18 mouse cellular contexts compared by ENCODE assay signal in the genomic region with DNA sequence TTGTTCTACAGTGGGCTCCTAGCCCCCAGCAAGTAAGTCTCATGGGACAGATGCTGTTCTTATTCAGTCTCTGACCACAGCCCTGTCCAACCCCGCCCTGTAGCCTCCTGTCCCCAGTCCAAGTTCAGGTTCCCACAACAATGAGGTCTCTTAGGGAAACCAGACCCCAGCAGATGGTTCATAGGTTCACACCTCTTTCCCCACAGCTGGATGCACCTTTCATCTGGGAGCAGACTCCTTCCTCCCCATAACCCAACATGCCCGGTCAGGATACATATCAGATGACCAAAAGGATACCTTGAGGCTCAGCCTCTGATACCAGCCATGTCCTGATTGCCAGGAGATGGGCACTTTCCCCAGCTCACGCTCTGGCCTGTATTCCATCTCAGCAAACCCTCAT. TPM values are rescaled to one million over a fixed set of nuclear protein-coding genes. Genes with fewer than 3 reads are reported as not detected.
A peak's percentile ranks its signal among the peaks of the same experiment; 100 is the strongest.
DNase-seq lines count a peak whose midpoint lies in the region; ATAC-seq lines count a peak whose summit lies in the region.
"Had no signal": no experiment of that assay in that cellular context is flagged by ENCODE, and none has a peak within 500 bp of the region (broad histone marks: within the 10 kb centered on the region; RNA-seq: fewer than 3 reads in every experiment).

No protein-coding gene starts in this region.

- H3K4me2 ChIP-seq in embryonic facial prominence, embryonic 13.5 days: peak overlapping the region; percentile 83
- H3K4me2 ChIP-seq in heart, embryonic 15.5 days: peak overlapping the region; percentile 84
- peak overlapping the region; percentile 80 for H3K4me2 ChIP-seq in lung, embryonic 16.5 days (ENCODE audit: low read depth, low read length)
- H3K4me2 ChIP-seq in stomach, embryonic 14.5 days (replicated peaks; ENCODE audit: low read depth, low read length): peak overlapping the region; percentile 70
- H3K4me2 ChIP-seq: forebrain, embryonic 15.5 days; midbrain, embryonic 11.5 days had no signal

- no peak overlapping the region for H3K27ac ChIP-seq in embryonic facial prominence, embryonic 13.5 days
- H3K27ac ChIP-seq in embryonic facial prominence, embryonic 10.5 days (replicated peaks): no peak overlapping the region
- H3K27ac ChIP-seq in heart, embryonic 15.5 days: peak overlapping the region; percentile 80; the same call in 1 of the 2 replicates
- H3K27ac ChIP-seq in lung, embryonic 16.5 days (ENCODE audit: low read length): peak overlapping the region; percentile 18
- H3K27ac ChIP-seq in stomach, embryonic 14.5 days (ENCODE audit: low read length): no peak overlapping the region
- H3K27ac ChIP-seq: forebrain, embryonic 15.5 days had no signal

- H3K4me3 ChIP-seq in embryonic facial prominence, embryonic 13.5 days: peak overlapping the region; percentile 54
- no peak overlapping the region for H3K4me3 ChIP-seq in embryonic facial prominence, embryonic 10.5 days
- H3K4me3 ChIP-seq in heart, embryonic 15.5 days: peak overlapping the region; percentile 57
- peak overlapping the region; percentile 66 for H3K4me3 ChIP-seq in lung, embryonic 16.5 days (ENCODE audit: low read length)
- no peak overlapping the region; the same call in 1 of the 2 replicates for H3K4me3 ChIP-seq in stomach, embryonic 14.5 days (ENCODE audit: low read depth, low read length)
- H3K4me3 ChIP-seq: erythroblast, embryonic 14.5 days; forebrain, embryonic 15.5 days had no signal

- 78% methylated on average over 3 of the region's 3 CpGs for WGBS in embryonic facial prominence, embryonic 13.5 days
- 86% methylated on average over 3 of the region's 3 CpGs for WGBS in embryonic facial prominence, embryonic 10.5 days
- 67% methylated on average over 3 of the region's 3 CpGs for WGBS in heart, embryonic 15.5 days
- 77% methylated on average over 3 of the region's 3 CpGs for WGBS in lung, embryonic 16.5 days
- 74% methylated on average over 3 of the region's 3 CpGs for WGBS in stomach, embryonic 14.5 days

- no peaks in the 10 kb centered on the region for H3K36me3 ChIP-seq in embryonic facial prominence, embryonic 13.5 days
- H3K36me3 ChIP-seq in embryonic facial prominence, embryonic 10.5 days (replicated peaks): no peaks in the 10 kb centered on the region
- no peaks in the 10 kb centered on the region for H3K36me3 ChIP-seq in heart, embryonic 15.5 days
- no peaks in the 10 kb centered on the region for H3K36me3 ChIP-seq in lung, embryonic 16.5 days (ENCODE audit: control insufficient read depth, insufficient read depth, low read length)
- no peaks in the 10 kb centered on the region for H3K36me3 ChIP-seq in stomach, embryonic 14.5 days (ENCODE audit: control insufficient read depth, insufficient read depth, low read length)
- H3K36me3 ChIP-seq: forebrain, embryonic 15.5 days had no signal

- peaks cover 77% of the 10 kb centered on the region for H3K4me1 ChIP-seq in embryonic facial prominence, embryonic 13.5 days
- peaks cover 40% of the 10 kb centered on the region for H3K4me1 ChIP-seq in embryonic facial prominence, embryonic 10.5 days
- peaks cover 31% of the 10 kb centered on the region for H3K4me1 ChIP-seq in heart, embryonic 15.5 days (replicated peaks)
- H3K4me1 ChIP-seq in lung, embryonic 16.5 days (replicated peaks; ENCODE audit: control insufficient read depth, insufficient read depth, low read length): peaks cover 44% of the 10 kb centered on the region
- peaks cover 22% of the 10 kb centered on the region for H3K4me1 ChIP-seq in stomach, embryonic 14.5 days (ENCODE audit: control insufficient read depth, insufficient read depth, low read length)

- peaks cover 5% of the 10 kb centered on the region; the same call in 1 of the 2 replicates for H3K27me3 ChIP-seq in embryonic facial prominence, embryonic 13.5 days
- H3K27me3 ChIP-seq in embryonic facial prominence, embryonic 10.5 days (replicated peaks; ENCODE audit: low read depth, poor library complexity, severe bottlenecking): peaks cover 75% of the 10 kb centered on the region
- H3K27me3 ChIP-seq in heart, embryonic 15.5 days: peaks cover 18% of the 10 kb centered on the region
- no peaks in the 10 kb centered on the region for H3K27me3 ChIP-seq in lung, embryonic 16.5 days (ENCODE audit: control insufficient read depth, insufficient read depth, low read depth, low read length)
- H3K27me3 ChIP-seq in stomach, embryonic 14.5 days (ENCODE audit: control insufficient read depth, insufficient read depth, low read length): no peaks in the 10 kb centered on the region
- H3K27me3 ChIP-seq: forebrain, embryonic 15.5 days had no signal

- no peaks in the 10 kb centered on the region for H3K9me3 ChIP-seq in embryonic facial prominence, embryonic 13.5 days
- no peaks in the 10 kb centered on the region for H3K9me3 ChIP-seq in embryonic facial prominence, embryonic 10.5 days
- no peaks in the 10 kb centered on the region for H3K9me3 ChIP-seq in heart, embryonic 15.5 days (replicated peaks)
- H3K9me3 ChIP-seq in lung, embryonic 16.5 days (ENCODE audit: control insufficient read depth, low read length): no peaks in the 10 kb centered on the region
- no peaks in the 10 kb centered on the region for H3K9me3 ChIP-seq in stomach, embryonic 14.5 days (ENCODE audit: control insufficient read depth, low read depth, low read length)
- H3K9me3 ChIP-seq: forebrain, embryonic 15.5 days had no signal

- no peak for ATAC-seq in embryonic facial prominence, embryonic 13.5 days (ENCODE audit: insufficient number of reproducible peaks, insufficient read depth, low FRiP score, low TSS enrichment, low read depth)
- no peak for ATAC-seq in heart, embryonic 15.5 days (replicated peaks; ENCODE audit: insufficient number of reproducible peaks, insufficient read depth, low FRiP score, low read depth)
- no peak for ATAC-seq in lung, embryonic 16.5 days (ENCODE audit: low read depth)
- no peak for ATAC-seq in stomach, embryonic 14.5 days (ENCODE audit: insufficient number of reproducible peaks, insufficient read depth, low FRiP score, low read depth)
- ATAC-seq: inflammation-experienced regulatory T-cells, adult 6 months had no signal

- no peak for DNase-seq in embryonic facial prominence, embryonic 10.5 days (ENCODE audit: low spot score)
- DNase-seq in heart, adult 9 months (ENCODE audit: low spot score in 2 of 2): no peak
- no peak for DNase-seq in lung, postnatal 36 days
- no peak for DNase-seq in left cerebral cortex, adult 9 months (ENCODE audit: low spot score in 2 of 2)
- DNase-seq: adrenal gland, postnatal 36 days; cerebellum, adult 9-11 months; liver; lung, adult 18-20 months; retina, postnatal 1 day; thymus, postnatal 4 days had no signal

- 0 out of 2 replicates have a peak overlapping the region, but pooled peaks have one; percentile 27 for H3K9ac ChIP-seq in embryonic facial prominence, embryonic 13.5 days
- H3K9ac ChIP-seq in heart, embryonic 15.5 days: 0 out of 2 replicates have a peak overlapping the region, but pooled peaks have one; percentile 17
- peak overlapping the region; percentile 77 for H3K9ac ChIP-seq in lung, embryonic 16.5 days (ENCODE audit: low read length)
- H3K9ac ChIP-seq in stomach, embryonic 14.5 days (replicated peaks; ENCODE audit: low read depth, low read length): no peak overlapping the region
- H3K9ac ChIP-seq: forebrain, embryonic 15.5 days had no signal

RNA-seq across cellular contexts. Expression of a gene that starts 1.3 kb away (rescaled TPM):
- polyA plus RNA-seq in embryonic facial prominence, embryonic 13.5 days (2015; fragmentation: Nextera tagmentation; extraction: Ambion mirVana): 81.1 and 93.0 TPM in 2 replicates
- 2.4 and 3.9 TPM in 2 replicates for polyA plus RNA-seq in embryonic facial prominence, embryonic 10.5 days (2016; fragmentation: Nextera tagmentation; extraction: Ambion mirVana)
- polyA plus RNA-seq in heart, embryonic 15.5 days (2015; fragmentation: Nextera tagmentation; extraction: Ambion mirVana): 683 and 1,118 TPM in 2 replicates
- 570 and 624 TPM in 2 replicates for polyA plus RNA-seq in lung, embryonic 16.5 days (2015; fragmentation: Nextera tagmentation; extraction: Ambion mirVana)
- polyA plus RNA-seq in stomach, embryonic 14.5 days (2014; fragmentation: Nextera tagmentation; extraction: Ambion mirVana): 48.3 and 54.9 TPM in 2 replicates
- polyA plus RNA-seq: erythroblast, embryonic 14.5 days had no signal

RNA-seq across cellular contexts. Expression of a gene that starts 57.4 kb away (rescaled TPM):
- polyA plus RNA-seq in embryonic facial prominence, embryonic 13.5 days (2015; fragmentation: Nextera tagmentation; extraction: Ambion mirVana): 11.6 and 11.9 TPM in 2 replicates
- polyA plus RNA-seq in embryonic facial prominence, embryonic 10.5 days (2016; fragmentation: Nextera tagmentation; extraction: Ambion mirVana): 5.7 and 5.9 TPM in 2 replicates
- 3.3 and 5.4 TPM in 2 replicates for polyA plus RNA-seq in heart, embryonic 15.5 days (2015; fragmentation: Nextera tagmentation; extraction: Ambion mirVana)
- polyA plus RNA-seq in lung, embryonic 16.5 days (2015; fragmentation: Nextera tagmentation; extraction: Ambion mirVana): 8.3 and 9.1 TPM in 2 replicates
- polyA plus RNA-seq in stomach, embryonic 14.5 days (2014; fragmentation: Nextera tagmentation; extraction: Ambion mirVana): 7.1 and 7.6 TPM in 2 replicates

Comparison
In these comparisons a context has a peak if more than half of its experiments do, and no peak if none do; other contexts are left out.
1. H3K4me3 ChIP-seq: peak in embryonic facial prominence, embryonic 13.5 days (single experiment), heart, embryonic 15.5 days (single experiment) and lung, embryonic 16.5 days (single experiment); none in embryonic facial prominence, embryonic 10.5 days (single experiment) and stomach, embryonic 14.5 days (single experiment).
2. RNA of a gene that starts 1.3 kb away (polyA plus RNA-seq): 683 to 1,118 TPM in heart, embryonic 15.5 days, 570 to 624 TPM in lung, embryonic 16.5 days, 81.1 to 93.0 TPM in embryonic facial prominence, embryonic 13.5 days and 48.3 to 54.9 TPM in stomach, embryonic 14.5 days; 2.4 to 3.9 TPM in embryonic facial prominence, embryonic 10.5 days; every median in the first group is over 10 times any median in the second.
3. H3K27ac ChIP-seq: peak in heart, embryonic 15.5 days (single experiment) and lung, embryonic 16.5 days (single experiment); none in embryonic facial prominence, embryonic 13.5 days (single experiment), embryonic facial prominence, embryonic 10.5 days (single experiment) and stomach, embryonic 14.5 days (single experiment).
4. Peak in every context shown above with its lines, with median percentiles within 50 percentile points of each other: H3K4me2 ChIP-seq.